Mouse (Mus musculus) limb, embryonic 14.5 days (tissue): ENCODE results near the gene Ppm1n. TPM values are rescaled to one million over a fixed set of nuclear protein-coding genes. Genes with fewer than 3 reads are reported as not detected.

Experiments
- ATAC-seq: fragments of 200-750 bp; cut with Nextera tagmentation; 2 replicates; pipeline ENCODE4 v1.8.0; 2017; ENCODE audit warnings: low read depth, moderate number of reproducible peaks, moderate TSS enrichment; ENCODE audit not compliant: low FRiP score
- DNase-seq: peaks from one replicate; pipeline ENCODE4 v3.0.0-alpha.2; 2015; ENCODE audit warnings: low spot score
- H3K27ac ChIP-seq: fragments of 300-500 bp; sonication (generic); replicated peaks from 2 replicates; pipeline ENCODE4 v1.5.1; 2014; ENCODE audit warnings: low read depth, mild to moderate bottlenecking, low read length, moderate library complexity, mixed read lengths
- H3K27me3 ChIP-seq: fragments of 300-500 bp; sonication (generic); 2 replicates; pipeline ENCODE4 v1.6.1; 2014; ENCODE audit warnings: low read length, mixed read lengths; ENCODE audit not compliant: control insufficient read depth, insufficient read depth
- H3K36me3 ChIP-seq: fragments of 300-500 bp; sonication (generic); 2 replicates; pipeline ENCODE4 v1.6.1; 2014; ENCODE audit warnings: mild to moderate bottlenecking, low read length, moderate library complexity, mixed read lengths; ENCODE audit not compliant: control insufficient read depth, insufficient read depth
- H3K4me1 ChIP-seq: fragments of 300-500 bp; sonication (generic); 2 replicates; pipeline ENCODE4 v1.6.1; 2014; ENCODE audit warnings: antibody characterized with exemption, low read length, mixed read lengths; ENCODE audit not compliant: control insufficient read depth, insufficient read depth
- H3K4me2 ChIP-seq: fragments of 300-500 bp; sonication (generic); replicated peaks from 2 replicates; pipeline ENCODE4 v1.6.1; 2014; ENCODE audit warnings: low read depth, mild to moderate bottlenecking, low read length, moderate library complexity; ENCODE audit not compliant: severe bottlenecking
- H3K4me3 ChIP-seq: fragments of 300-500 bp; sonication (generic); replicated peaks from 2 replicates; pipeline ENCODE4 v1.5.1; 2014; ENCODE audit warnings: low read length
- H3K9ac ChIP-seq: fragments of 300-500 bp; sonication (generic); 2 replicates; pipeline ENCODE4 v1.6.1; 2014; ENCODE audit warnings: mild to moderate bottlenecking, low read depth, low read length, moderate library complexity; ENCODE audit not compliant: severe bottlenecking
- H3K9me3 ChIP-seq: fragments of 300-500 bp; sonication (generic); 2 replicates; pipeline ENCODE4 v1.6.1; 2016; ENCODE audit warnings: low read length; ENCODE audit not compliant: control insufficient read depth
- POLR2A ChIP-seq: fragments of 200-500 bp; IDR thresholded peaks from 2 replicates; pipeline ENCODE4 v1.8.0; 2012; ENCODE audit warnings: inconsistent platforms, mild to moderate bottlenecking, moderate library complexity, borderline replicate concordance; ENCODE audit not compliant: insufficient read depth, insufficient read length; ENCODE audit errors: extremely low read depth
- WGBS: fragments of 180-500 bp; shearing (Covaris S2); extraction: QIAGEN DNeasy Blood & Tissue Kit; methylation state at CpG from one replicate; pipeline ENCODE4 v1.1.7; 2014; 5-methylcytosine and 5-hydroxymethylcytosine counted together
- polyA plus RNA-seq, 2 experiments: library from polyadenylated mRNA; depleted of rRNA in 1 of 2; stranded (reverse) in 1 of 2; unstranded in 1 of 2; fragments of >200 nt; fragmentation: Nextera tagmentation in 1 of 2; extraction: Ambion mirVana in 1 of 2; gene quantifications; 2 replicates each; pipeline versions ENCODE4 v1.2.1 to v1.2.3; 2012 to 2014

The Ppm1n gene
- polyA plus RNA-seq, 2 experiments = not detected

GRCm38 (mm10) chr7:19247511-19247910 lies 32.4 kb downstream of the Ppm1n start:
- DNase-seq (no peak), ATAC-seq (no peak)
- Histone ChIP-seq H3K4me1 (no peaks in the 10 kb centered on the region), H3K9ac (no peak overlapping the region), H3K27me3 (no peaks in the 10 kb centered on the region), H3K9me3 (no peaks in the 10 kb centered on the region), H3K36me3 (peaks cover 23% of the 10 kb centered on the region), H3K27ac (no peak overlapping the region), H3K4me3 (no peak overlapping the region), H3K4me2 (no peak overlapping the region)
- WGBS = 90% methylated on average over 2 of the region's 2 CpGs
- no peak for TF ChIP-seq POLR2A

- Histone ChIP-seq H3K36me3 (peaks cover 23% of the 10 kb centered on the region), H3K9me3 (no peaks in the 10 kb centered on the region), H3K9ac (no peak overlapping the region), H3K27ac (no peak overlapping the region), H3K4me3 (no peak overlapping the region), H3K4me2 (no peak overlapping the region), H3K4me1 (no peaks in the 10 kb centered on the region), H3K27me3 (no peaks in the 10 kb centered on the region)
- DNase-seq (no peak), ATAC-seq (no peak)
- TF ChIP-seq POLR2A = no peak
- 82% methylated on average over 1 of the region's 1 CpGs for WGBS
These were observed 33.0 kb downstream of the Ppm1n start for GRCm38 (mm10) chr7:19246855-19247254.

GRCm38 (mm10) chr7:19245083-19245482 lies 34.8 kb downstream of the Ppm1n start:
- no peak for TF ChIP-seq POLR2A
- no peak for DNase-seq
- H3K4me1 ChIP-seq = no peaks in the 10 kb centered on the region
- peaks cover 23% of the 10 kb centered on the region for H3K36me3 ChIP-seq
- ATAC-seq = no peak
- no peaks in the 10 kb centered on the region for H3K27me3 ChIP-seq
- 94% methylated on average over 3 of the region's 3 CpGs for WGBS
- no peak overlapping the region for H3K27ac ChIP-seq
- H3K9me3 ChIP-seq = no peaks in the 10 kb centered on the region
- H3K4me3 ChIP-seq = no peak overlapping the region
- no peak overlapping the region for H3K9ac ChIP-seq
- no peak overlapping the region for H3K4me2 ChIP-seq

- DNase-seq (no peak), ATAC-seq (no peak)
- no peak overlapping the region for H3K4me2 ChIP-seq
- 83% methylated on average over 5 of the region's 5 CpGs for WGBS
- no peak for TF ChIP-seq POLR2A
- no peak overlapping the region for H3K9ac ChIP-seq
- peaks cover 23% of the 10 kb centered on the region for H3K36me3 ChIP-seq
- H3K27me3 ChIP-seq = no peaks in the 10 kb centered on the region
- no peak overlapping the region for H3K27ac ChIP-seq
- no peaks in the 10 kb centered on the region for H3K4me1 ChIP-seq
- H3K4me3 ChIP-seq = no peak overlapping the region
- H3K9me3 ChIP-seq = no peaks in the 10 kb centered on the region
These were observed 36.0 kb downstream of the Ppm1n start for GRCm38 (mm10) chr7:19243858-19244257.

DNA sequence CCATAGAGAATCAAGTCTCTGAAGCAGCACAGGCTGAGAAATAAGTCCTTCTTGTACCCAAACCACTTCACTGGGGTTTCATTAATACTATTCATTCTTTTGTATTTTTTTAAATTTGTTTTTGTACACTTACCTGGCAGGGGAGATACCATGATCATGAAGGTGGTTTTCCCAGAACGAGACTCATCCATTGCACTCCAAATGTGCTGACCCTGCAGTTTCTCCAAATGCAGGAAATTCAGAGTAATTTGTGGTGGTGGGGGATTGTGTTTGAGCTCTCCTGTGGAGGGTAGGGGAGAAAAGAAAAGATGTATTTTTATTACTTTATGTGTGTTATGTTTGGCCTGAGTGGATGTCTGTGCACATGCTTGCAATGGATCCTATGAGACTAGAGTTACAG lies 37.9 kb downstream of the Ppm1n start:
- no peak overlapping the region for H3K9ac ChIP-seq
- no peak overlapping the region for H3K27ac ChIP-seq
- peaks cover 20% of the 10 kb centered on the region for H3K36me3 ChIP-seq
- no peaks in the 10 kb centered on the region for H3K4me1 ChIP-seq
- H3K4me3 ChIP-seq = no peak overlapping the region
- ATAC-seq (no peak), DNase-seq (no peak)
- H3K4me2 ChIP-seq = no peak overlapping the region
- no peaks in the 10 kb centered on the region for H3K9me3 ChIP-seq
- WGBS = 82% methylated on average over 1 of the region's 1 CpGs
- no peaks in the 10 kb centered on the region for H3K27me3 ChIP-seq
- TF ChIP-seq POLR2A = no peak

DNA sequence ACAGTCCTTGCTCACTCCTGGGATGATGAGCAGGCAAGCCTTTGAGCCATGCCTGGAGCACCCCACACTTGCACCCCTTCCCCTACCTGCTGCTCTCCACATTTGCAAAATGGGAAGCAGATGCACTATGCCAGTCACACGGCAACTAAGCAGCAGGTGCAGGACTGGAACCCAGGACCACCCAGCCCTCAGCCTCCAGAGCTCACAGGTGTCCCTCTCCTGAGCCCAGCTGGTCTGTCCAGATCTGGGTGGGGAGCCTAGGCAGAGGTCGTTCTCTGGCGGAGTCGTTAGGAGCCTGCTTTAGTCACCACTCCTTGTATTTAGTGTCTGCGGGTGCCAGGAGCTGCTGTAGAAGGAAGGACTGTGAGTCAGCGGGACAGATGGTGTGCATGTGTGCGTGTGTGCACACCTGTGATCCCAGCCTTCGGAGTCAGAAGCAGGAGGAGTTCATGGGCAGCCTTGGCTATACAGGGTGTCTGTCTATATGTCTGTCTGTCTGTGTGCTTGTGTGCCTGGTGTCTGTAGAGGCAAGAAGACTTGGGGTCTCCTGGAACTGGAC lies 38.9 kb downstream of the Ppm1n start:
- Histone ChIP-seq H3K36me3 (peaks cover 13% of the 10 kb centered on the region; the same call in 1 of the 2 replicates), H3K9me3 (no peaks in the 10 kb centered on the region), H3K4me2 (no peak overlapping the region), H3K9ac (no peak overlapping the region), H3K4me3 (no peak overlapping the region), H3K27me3 (no peaks in the 10 kb centered on the region), H3K27ac (no peak overlapping the region), H3K4me1 (no peaks in the 10 kb centered on the region)
- TF ChIP-seq POLR2A = no peak
- ATAC-seq (no peak), DNase-seq (no peak)
- 73% methylated on average over 8 of the region's 8 CpGs for WGBS
